Mouse (Mus musculus) midbrain, embryonic 10.5 days (tissue): Measurements from ENCODE around the gene Adprhl2. TPM values are rescaled to one million over a fixed set of nuclear protein-coding genes. Genes with fewer than 3 reads are reported as not detected.

Experiments used
- DNase-seq: peaks from one replicate; pipeline ENCODE4 v3.0.0-alpha.2; 2017; ENCODE audit warnings: low spot score
- H3K27ac ChIP-seq: fragments of 300-500 bp; sonication (generic); replicated peaks from 2 replicates; pipeline ENCODE4 v1.5.1; 2016; ENCODE audit warnings: mild to moderate bottlenecking
- H3K27me3 ChIP-seq: fragments of 300-500 bp; sonication (generic); 2 replicates; pipeline ENCODE4 v1.6.1; 2016; ENCODE audit warnings: low read depth, mild to moderate bottlenecking; ENCODE audit not compliant: poor library complexity, severe bottlenecking
- H3K36me3 ChIP-seq: fragments of 300-500 bp; sonication (generic); 2 replicates; pipeline ENCODE4 v1.6.1; 2016; ENCODE audit warnings: mild to moderate bottlenecking, moderate library complexity
- H3K4me1 ChIP-seq: fragments of 300-500 bp; sonication (generic); 2 replicates; pipeline ENCODE4 v1.6.1; 2016
- H3K4me3 ChIP-seq: fragments of 300-500 bp; sonication (generic); 2 replicates; pipeline ENCODE4 v1.5.1; 2016; ENCODE audit warnings: mild to moderate bottlenecking, moderate library complexity
- H3K9me3 ChIP-seq: fragments of 300-500 bp; sonication (generic); replicated peaks from 2 replicates; pipeline ENCODE4 v1.6.1; 2016; ENCODE audit warnings: mild to moderate bottlenecking
- WGBS: fragments of 180-500 bp; shearing (Covaris S2); methylation state at CpG from one replicate; pipeline ENCODE4 v1.1.7; 2016; 5-methylcytosine and 5-hydroxymethylcytosine counted together
- polyA plus RNA-seq: library from polyadenylated mRNA; unstranded; fragments of >200 nt; fragmentation: Nextera tagmentation; extraction: Ambion mirVana; gene quantifications from 2 replicates; pipeline ENCODE4 v1.2.1, GENCODE M21; 2016

The Adprhl2 gene
- 80.8 and 88.4 TPM in 2 replicates for polyA plus RNA-seq

- peak within 1 kb of the TSS; percentile 93 for H3K27ac ChIP-seq
- 1% methylated on average over 80 of the region's 80 CpGs for WGBS
- H3K36me3 ChIP-seq = peaks cover 36% of the 10 kb centered on the region
- H3K4me3 ChIP-seq = peak within 1 kb of the TSS; percentile 91
- H3K9me3 ChIP-seq = no peaks in the 10 kb centered on the region
- peaks cover 40% of the 10 kb centered on the region for H3K27me3 ChIP-seq
- H3K4me1 ChIP-seq = peaks cover 34% of the 10 kb centered on the region
- peak; percentile 98 for DNase-seq
Measured at GRCm38 (mm10) chr4:126321111-126321853, at the start of gene Adprhl2. TSS of gene Adprhl2 (minus strand) at chr4:126321703.

- no peak overlapping the region for H3K4me3 ChIP-seq
- DNase-seq = no peak
- H3K9me3 ChIP-seq = 0 out of 2 replicates have a peak, but pooled peaks cover 3% of the 10 kb centered on the region
- H3K27ac ChIP-seq = no peak overlapping the region
- H3K27me3 ChIP-seq = no peaks in the 10 kb centered on the region
- H3K36me3 ChIP-seq = peaks cover 75% of the 10 kb centered on the region
- 98% methylated on average over 1 of the region's 1 CpGs for WGBS
- no peaks in the 10 kb centered on the region for H3K4me1 ChIP-seq
Measured at GRCm38 (mm10) chr4:126360069-126360468, 38.6 kb upstream of the Adprhl2 start.

- Histone ChIP-seq H3K4me1 (peaks cover 5% of the 10 kb centered on the region; the same call in 1 of the 2 replicates), H3K27ac (no peak overlapping the region), H3K4me3 (no peak overlapping the region), H3K36me3 (peaks cover 34% of the 10 kb centered on the region), H3K27me3 (no peaks in the 10 kb centered on the region), H3K9me3 (no peaks in the 10 kb centered on the region)
- 85% methylated on average over 4 of the region's 4 CpGs for WGBS
- DNase-seq = no peak
Measured at GRCm38 (mm10) chr4:126343451-126343850, 21.9 kb upstream of the Adprhl2 start.

GRCm38 (mm10) chr4:126339461-126339860, 18.0 kb upstream of the Adprhl2 start:
- no peaks in the 10 kb centered on the region for H3K9me3 ChIP-seq
- no peak for DNase-seq
- peaks cover 12% of the 10 kb centered on the region for H3K4me1 ChIP-seq
- no peak overlapping the region for H3K4me3 ChIP-seq
- H3K27me3 ChIP-seq = no peaks in the 10 kb centered on the region
- H3K27ac ChIP-seq = no peak overlapping the region
- WGBS = 61% methylated on average over 4 of the region's 4 CpGs
- H3K36me3 ChIP-seq = 0 out of 2 replicates have a peak, but pooled peaks cover 5% of the 10 kb centered on the region

- Histone ChIP-seq H3K4me3 (no peak overlapping the region), H3K9me3 (no peaks in the 10 kb centered on the region), H3K4me1 (peaks cover 7% of the 10 kb centered on the region), H3K27ac (no peak overlapping the region), H3K27me3 (no peaks in the 10 kb centered on the region), H3K36me3 (no peaks in the 10 kb centered on the region)
- no peak for DNase-seq
- 56% methylated on average over 3 of the region's 3 CpGs for WGBS
Measured at GRCm38 (mm10) chr4:126332358-126332757, 10.9 kb upstream of the Adprhl2 start.

GRCm38 (mm10) chr4:126331751-126332150, 10.2 kb upstream of the Adprhl2 start:
- WGBS = 75% methylated on average over 1 of the region's 1 CpGs
- H3K27me3 ChIP-seq = no peaks in the 10 kb centered on the region

GRCm38 (mm10) chr4:126330295-126330694, 8.8 kb upstream of the Adprhl2 start:
- WGBS = 85% methylated on average over 4 of the region's 4 CpGs
- no peak for DNase-seq
- no peak overlapping the region for H3K27ac ChIP-seq

More at GRCm38 (mm10) chr4:126331751-126332150, 10.2 kb upstream of the Adprhl2 start:
- H3K36me3 ChIP-seq = no peaks in the 10 kb centered on the region
- DNase-seq = no peak
- H3K4me1 ChIP-seq = peaks cover 7% of the 10 kb centered on the region
- H3K4me3 ChIP-seq = no peak overlapping the region
- no peaks in the 10 kb centered on the region for H3K9me3 ChIP-seq
- H3K27ac ChIP-seq = no peak overlapping the region

GRCm38 (mm10) chr4:126326036-126326435, 4.5 kb upstream of the Adprhl2 start:
- Histone ChIP-seq H3K4me1 (peaks cover 21% of the 10 kb centered on the region), H3K27me3 (peaks cover 42% of the 10 kb centered on the region), H3K27ac (no peak overlapping the region), H3K4me3 (no peak overlapping the region), H3K9me3 (no peaks in the 10 kb centered on the region), H3K36me3 (no peaks in the 10 kb centered on the region)
- 27% methylated on average over 6 of the region's 6 CpGs for WGBS
- DNase-seq = no peak

More at GRCm38 (mm10) chr4:126330295-126330694, 8.8 kb upstream of the Adprhl2 start:
- Histone ChIP-seq H3K4me1 (peaks cover 3% of the 10 kb centered on the region), H3K27me3 (peaks cover 11% of the 10 kb centered on the region), H3K36me3 (no peaks in the 10 kb centered on the region), H3K4me3 (no peak overlapping the region), H3K9me3 (no peaks in the 10 kb centered on the region)

- H3K27ac ChIP-seq = no peak within 1 kb of the TSS
- no peaks in the 10 kb centered on the region for H3K9me3 ChIP-seq
- H3K4me1 ChIP-seq = peaks cover 28% of the 10 kb centered on the region
- WGBS = 8% methylated on average over 23 of the region's 23 CpGs
- peaks cover 42% of the 10 kb centered on the region for H3K27me3 ChIP-seq
- no peaks in the 10 kb centered on the region for H3K36me3 ChIP-seq
- DNase-seq = no peak
- peak within 1 kb of the TSS; percentile 12 for H3K4me3 ChIP-seq
Measured at GRCm38 (mm10) chr4:126325281-126325861, 3.9 kb upstream of the Adprhl2 start, which contains the start of gene Tekt2. TSS of gene Tekt2 (minus strand) at chr4:126325688.

GRCm38 (mm10) chr4:126324861-126325260, 3.4 kb upstream of the Adprhl2 start:
- 29% methylated on average over 13 of the region's 13 CpGs for WGBS
- Histone ChIP-seq H3K9me3 (no peaks in the 10 kb centered on the region), H3K4me3 (no peak overlapping the region), H3K27ac (no peak overlapping the region), H3K27me3 (peaks cover 42% of the 10 kb centered on the region), H3K36me3 (peaks cover 2% of the 10 kb centered on the region; the same call in 1 of the 2 replicates), H3K4me1 (peaks cover 33% of the 10 kb centered on the region)
- DNase-seq = no peak

- no peak for DNase-seq
- Histone ChIP-seq H3K36me3 (peaks cover 23% of the 10 kb centered on the region), H3K4me1 (peaks cover 34% of the 10 kb centered on the region), H3K27ac (no peak overlapping the region), H3K4me3 (no peak overlapping the region), H3K27me3 (peaks cover 42% of the 10 kb centered on the region), H3K9me3 (no peaks in the 10 kb centered on the region)
- WGBS = 96% methylated on average over 13 of the region's 13 CpGs
Measured at GRCm38 (mm10) chr4:126322646-126323045, 1.1 kb upstream of the Adprhl2 start.

GRCm38 (mm10) chr4:126321854-126322511, 480 bp upstream of the Adprhl2 start:
- peaks cover 29% of the 10 kb centered on the region for H3K36me3 ChIP-seq
- peak overlapping the region; percentile 91 for H3K4me3 ChIP-seq
- peaks cover 34% of the 10 kb centered on the region for H3K4me1 ChIP-seq
- peak overlapping the region; percentile 93 for H3K27ac ChIP-seq
- H3K9me3 ChIP-seq = no peaks in the 10 kb centered on the region
- DNase-seq = no peak
- WGBS = 53% methylated on average over 28 of the region's 28 CpGs
- peaks cover 42% of the 10 kb centered on the region for H3K27me3 ChIP-seq
